Comparison of ENCODE assay signal across 9 mouse cellular contexts in the genomic region with DNA sequence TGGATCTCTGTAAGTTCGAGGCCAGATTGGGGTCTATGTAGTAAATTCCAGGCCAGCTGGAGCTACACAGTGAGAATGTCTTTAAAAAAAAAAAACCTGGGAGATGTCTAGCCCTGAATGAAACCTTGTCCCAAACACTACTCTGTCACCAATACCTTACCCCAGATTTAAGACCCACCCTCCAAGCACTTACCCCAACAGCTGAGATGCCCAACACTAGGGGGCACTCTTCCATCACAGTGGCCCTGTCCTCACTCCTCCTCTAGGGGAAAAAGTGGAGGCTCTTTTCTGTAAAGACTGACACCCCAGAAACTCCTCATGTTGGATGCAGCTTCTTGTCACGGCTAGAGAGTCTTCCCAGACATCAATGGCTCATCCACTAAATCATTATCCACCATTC. TPM values are rescaled to one million over a fixed set of nuclear protein-coding genes. Genes with fewer than 3 reads are reported as not detected.
DNase-seq lines count a peak whose midpoint lies in the region; ATAC-seq and TF ChIP-seq lines count a peak whose summit lies in the region.
"Had no signal": no experiment of that assay in that cellular context is flagged by ENCODE, and none has a peak within 500 bp of the region (broad histone marks: within the 10 kb centered on the region; RNA-seq: fewer than 3 reads in every experiment).

No protein-coding gene starts in this region.

- TF ChIP-seq EP300 in lung, postnatal 0 days (IDR thresholded peaks at IDR 0.05): 0 out of 2 replicates have a peak, but pooled peaks have one; percentile 8

- no peak overlapping the region for H3K4me2 ChIP-seq in hindbrain, embryonic 14.5 days (replicated peaks)
- no peak overlapping the region for H3K4me2 ChIP-seq in lung, postnatal 0 days (replicated peaks; ENCODE audit: low read depth, low read length)
- no peak overlapping the region for H3K4me2 ChIP-seq in hindbrain, embryonic 16.5 days (ENCODE audit: low read length)
- H3K4me2 ChIP-seq: limb, embryonic 13.5 days had no signal

- peak; percentile 61 for DNase-seq in hindbrain, embryonic 10.5 days (ENCODE audit: low spot score)
- DNase-seq in hindbrain, embryonic 14.5 days (ENCODE audit: low spot score): no peak
- DNase-seq in urinary bladder, postnatal 14 days (ENCODE audit: low spot score): peak; percentile 57
- DNase-seq in urinary bladder, postnatal 4 days (ENCODE audit: low spot score in 2 of 2): no peak
- peak; percentile 24 for DNase-seq in c-Kit-positive CD71-positive TER-119-positive erythroid progenitor cells, embryonic 14.5 days (ENCODE audit: low spot score)
- DNase-seq in lung, postnatal 0 days (ENCODE audit: low spot score): peak; percentile 67
- no peak for DNase-seq in urinary bladder, adult 18-20 months (ENCODE audit: low spot score in 2 of 2)

- H3K4me3 ChIP-seq in hindbrain, embryonic 10.5 days: no peak overlapping the region
- no peak overlapping the region for H3K4me3 ChIP-seq in hindbrain, embryonic 14.5 days (replicated peaks; ENCODE audit: low read length)
- no peak overlapping the region for H3K4me3 ChIP-seq in lung, postnatal 0 days (ENCODE audit: low read depth, low read length)
- H3K4me3 ChIP-seq in hindbrain, embryonic 16.5 days (ENCODE audit: low read length): no peak overlapping the region
- H3K4me3 ChIP-seq: limb, embryonic 13.5 days had no signal

- TF ChIP-seq CTCF in lung, postnatal 0 days (IDR thresholded peaks at IDR 0.05): peak; percentile 85

- WGBS in hindbrain, embryonic 10.5 days: 43% methylated on average over 2 of the region's 2 CpGs
- WGBS in hindbrain, embryonic 14.5 days: 50% methylated on average over 2 of the region's 2 CpGs
- 64% methylated on average over 2 of the region's 2 CpGs for WGBS in lung, postnatal 0 days
- 64% methylated on average over 2 of the region's 2 CpGs for WGBS in hindbrain, embryonic 16.5 days

- no peak overlapping the region for H3K9ac ChIP-seq in hindbrain, embryonic 14.5 days
- H3K9ac ChIP-seq in lung, postnatal 0 days (replicated peaks; ENCODE audit: low read depth): no peak overlapping the region
- no peak overlapping the region for H3K9ac ChIP-seq in hindbrain, embryonic 16.5 days (ENCODE audit: low read depth, low read length)
- H3K9ac ChIP-seq: limb, embryonic 13.5 days had no signal

- no peaks in the 10 kb centered on the region for H3K9me3 ChIP-seq in hindbrain, embryonic 10.5 days
- H3K9me3 ChIP-seq in hindbrain, embryonic 14.5 days (ENCODE audit: control insufficient read depth, low read length): no peaks in the 10 kb centered on the region
- no peaks in the 10 kb centered on the region for H3K9me3 ChIP-seq in lung, postnatal 0 days (ENCODE audit: low read length)
- H3K9me3 ChIP-seq in hindbrain, embryonic 16.5 days (ENCODE audit: control insufficient read depth, low read length): no peaks in the 10 kb centered on the region
- H3K9me3 ChIP-seq: limb, embryonic 13.5 days had no signal

- H3K27ac ChIP-seq in hindbrain, embryonic 10.5 days: 0 out of 2 replicates have a peak overlapping the region, but pooled peaks have one; percentile 76
- H3K27ac ChIP-seq in hindbrain, embryonic 14.5 days: no peak overlapping the region
- 0 out of 2 replicates have a peak overlapping the region, but pooled peaks have one; percentile 82 for H3K27ac ChIP-seq in lung, postnatal 0 days (ENCODE audit: low read length)
- no peak overlapping the region for H3K27ac ChIP-seq in hindbrain, embryonic 16.5 days (ENCODE audit: low read depth, low read length)
- H3K27ac ChIP-seq: limb, embryonic 13.5 days had no signal

- ATAC-seq in hindbrain, embryonic 14.5 days (ENCODE audit: low FRiP score): no peak
- no peak for ATAC-seq in lung, postnatal 0 days
- no peak for ATAC-seq in hindbrain, embryonic 16.5 days

- no peaks in the 10 kb centered on the region for H3K36me3 ChIP-seq in hindbrain, embryonic 10.5 days
- H3K36me3 ChIP-seq in hindbrain, embryonic 14.5 days (replicated peaks; ENCODE audit: control insufficient read depth, insufficient read depth): no peaks in the 10 kb centered on the region
- no peaks in the 10 kb centered on the region for H3K36me3 ChIP-seq in lung, postnatal 0 days (ENCODE audit: insufficient read depth, low read length)
- no peaks in the 10 kb centered on the region for H3K36me3 ChIP-seq in hindbrain, embryonic 16.5 days (ENCODE audit: control insufficient read depth, insufficient read depth, low read length)
- H3K36me3 ChIP-seq: limb, embryonic 13.5 days had no signal

- peaks cover 75% of the 10 kb centered on the region for H3K4me1 ChIP-seq in hindbrain, embryonic 10.5 days (replicated peaks)
- peaks cover 21% of the 10 kb centered on the region for H3K4me1 ChIP-seq in hindbrain, embryonic 14.5 days (replicated peaks; ENCODE audit: control insufficient read depth, insufficient read depth, low read length)
- peaks cover 20% of the 10 kb centered on the region for H3K4me1 ChIP-seq in lung, postnatal 0 days (ENCODE audit: insufficient read depth, low read depth, low read length)
- peaks cover 15% of the 10 kb centered on the region for H3K4me1 ChIP-seq in hindbrain, embryonic 16.5 days (ENCODE audit: control insufficient read depth, insufficient read depth, low read depth, low read length)

- peaks cover 20% of the 10 kb centered on the region for H3K27me3 ChIP-seq in hindbrain, embryonic 10.5 days (ENCODE audit: insufficient read depth, poor library complexity, severe bottlenecking)
- H3K27me3 ChIP-seq in hindbrain, embryonic 14.5 days (ENCODE audit: control insufficient read depth, insufficient read depth, low read length): no peaks in the 10 kb centered on the region
- no peaks in the 10 kb centered on the region for H3K27me3 ChIP-seq in lung, postnatal 0 days (replicated peaks; ENCODE audit: insufficient read depth, low read length)
- no peaks in the 10 kb centered on the region for H3K27me3 ChIP-seq in hindbrain, embryonic 16.5 days (replicated peaks; ENCODE audit: control insufficient read depth, insufficient read depth, low read length)
- H3K27me3 ChIP-seq: limb, embryonic 13.5 days had no signal

RNA-seq across cellular contexts. Expression of a gene that starts 2.7 kb away (rescaled TPM):
- 67.6 and 70.1 TPM in 2 replicates for polyA plus RNA-seq in hindbrain, embryonic 10.5 days (2016; fragmentation: Nextera tagmentation; extraction: Ambion mirVana)
- 54.1 and 56.8 TPM in 2 replicates for polyA plus RNA-seq in hindbrain, embryonic 14.5 days (2014; fragmentation: Nextera tagmentation; extraction: Ambion mirVana)
- 50.3 and 56.3 TPM in 2 replicates for polyA plus RNA-seq in lung, postnatal 0 days (2015; fragmentation: Nextera tagmentation; extraction: Ambion mirVana)
- 40.7 and 47.5 TPM in 2 replicates for polyA plus RNA-seq in hindbrain, embryonic 16.5 days (2015; fragmentation: Nextera tagmentation; extraction: Ambion mirVana)

Comparison
In these comparisons a context has a peak if more than half of its experiments do, and no peak if none do; other contexts are left out.
1. DNase-seq: peak in hindbrain, embryonic 10.5 days (single experiment), urinary bladder, postnatal 14 days (single experiment), c-Kit-positive CD71-positive TER-119-positive erythroid progenitor cells, embryonic 14.5 days (single experiment) and lung, postnatal 0 days (single experiment); none in hindbrain, embryonic 14.5 days (single experiment), urinary bladder, postnatal 4 days (0 of 2) and urinary bladder, adult 18-20 months (0 of 2).
2. H3K27ac ChIP-seq: peak in hindbrain, embryonic 10.5 days (single experiment) and lung, postnatal 0 days (single experiment); none in hindbrain, embryonic 14.5 days (single experiment) and hindbrain, embryonic 16.5 days (single experiment).